Mouse (Mus musculus) heart, embryonic 13.5 days (tissue): ENCODE data around the gene Fgfr2. TPM values are rescaled to one million over a fixed set of nuclear protein-coding genes. Genes with fewer than 3 reads are reported as not detected.

Experiments
- ATAC-seq: fragments of 200-750 bp; cut with Nextera tagmentation; 2 replicates; pipeline ENCODE4 v1.8.0; 2017; ENCODE audit warnings: moderate TSS enrichment; ENCODE audit not compliant: insufficient number of reproducible peaks, low FRiP score, low TSS enrichment; ENCODE audit errors: extremely low read depth
- H3K27ac ChIP-seq: fragments of 300-500 bp; sonication (generic); replicated peaks from 2 replicates; pipeline ENCODE4 v1.5.1; 2015; ENCODE audit warnings: moderate library complexity, mild to moderate bottlenecking, inconsistent platforms
- H3K27me3 ChIP-seq: fragments of 300-500 bp; sonication (generic); replicated peaks from 2 replicates; pipeline ENCODE4 v1.6.1; 2015; ENCODE audit warnings: mild to moderate bottlenecking, inconsistent platforms
- H3K36me3 ChIP-seq: fragments of 300-500 bp; sonication (generic); 2 replicates; pipeline ENCODE4 v1.6.1; 2015; ENCODE audit warnings: mild to moderate bottlenecking, inconsistent platforms
- H3K4me1 ChIP-seq: fragments of 300-500 bp; sonication (generic); 2 replicates; pipeline ENCODE4 v1.6.1; 2015; ENCODE audit warnings: inconsistent platforms
- H3K4me2 ChIP-seq: fragments of 300-500 bp; sonication (generic); 2 replicates; pipeline ENCODE4 v1.6.1; 2015; ENCODE audit warnings: inconsistent platforms, mild to moderate bottlenecking, moderate library complexity
- H3K4me3 ChIP-seq: fragments of 300-500 bp; sonication (generic); 2 replicates; pipeline ENCODE4 v1.5.1; 2015; ENCODE audit warnings: moderate library complexity, mild to moderate bottlenecking, inconsistent platforms
- H3K9ac ChIP-seq: fragments of 300-500 bp; sonication (generic); 2 replicates; pipeline ENCODE4 v1.6.1; 2015; ENCODE audit warnings: inconsistent platforms, mild to moderate bottlenecking, moderate library complexity
- H3K9me3 ChIP-seq: fragments of 300-500 bp; sonication (generic); 2 replicates; pipeline ENCODE4 v1.6.1; 2016; ENCODE audit warnings: inconsistent platforms
- WGBS: fragments of 180-500 bp; shearing (Covaris S2); methylation state at CpG from one replicate; pipeline ENCODE4 v1.1.7; 2015; ENCODE audit warnings: mixed read lengths; 5-methylcytosine and 5-hydroxymethylcytosine counted together
- polyA plus RNA-seq: library from polyadenylated mRNA; unstranded; fragments of >200 nt; fragmentation: Nextera tagmentation; extraction: Ambion mirVana; gene quantifications from 2 replicates; pipeline ENCODE4 v1.2.1, GENCODE M21; 2015

Fgfr2 gene
- polyA plus RNA-seq, 1 experiment from 2014 or later, result 22.5 TPM

GRCm38 (mm10) chr7:130734195-130734787, 2388.9 kb downstream of the Fgfr2 start:
- Histone ChIP-seq H3K4me3 (no peak overlapping the region), H3K4me1 (peaks cover 14% of the 10 kb centered on the region), H3K27ac (no peak overlapping the region), H3K27me3 (no peaks in the 10 kb centered on the region), H3K9ac (no peak overlapping the region), H3K36me3 (peaks cover 93% of the 10 kb centered on the region), H3K4me2 (no peak overlapping the region), H3K9me3 (no peaks in the 10 kb centered on the region)
- ATAC-seq, result no peak
- 94% methylated on average over 2 of the region's 2 CpGs for WGBS

- H3K4me3 ChIP-seq, result no peak overlapping the region
- no peak overlapping the region for H3K4me2 ChIP-seq
- no peaks in the 10 kb centered on the region for H3K9me3 ChIP-seq
- 91% methylated on average over 8 of the region's 8 CpGs for WGBS
- no peak for ATAC-seq
- peaks cover 93% of the 10 kb centered on the region for H3K36me3 ChIP-seq
- H3K27me3 ChIP-seq, result no peaks in the 10 kb centered on the region
- H3K9ac ChIP-seq, result no peak overlapping the region
- H3K4me1 ChIP-seq, result peaks cover 13% of the 10 kb centered on the region
- H3K27ac ChIP-seq, result no peak overlapping the region
Observed at GRCm38 (mm10) chr7:130733423-130733822, 2389.7 kb downstream of the Fgfr2 start.

DNA sequence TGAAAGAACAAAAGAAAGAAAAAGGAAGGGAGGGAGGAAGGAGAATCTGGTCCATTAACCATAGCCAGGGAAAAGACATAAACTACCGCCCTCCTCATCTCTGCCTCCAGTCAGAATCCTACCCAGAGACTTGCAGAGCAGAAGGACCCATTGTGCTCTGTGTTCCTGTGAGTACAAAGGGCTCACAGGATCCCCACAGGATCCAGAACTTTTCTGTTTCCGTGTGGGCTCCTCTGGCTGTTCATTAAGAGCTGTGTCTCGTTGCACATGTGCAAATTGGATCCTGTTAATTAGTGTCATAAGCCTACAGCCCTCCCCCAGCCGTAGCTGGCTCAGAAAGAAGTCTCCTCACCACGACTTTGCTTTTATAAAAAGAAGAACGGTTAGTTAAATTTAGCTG, 2390.2 kb downstream of the Fgfr2 start:
- H3K27ac ChIP-seq, result no peak overlapping the region
- H3K9ac ChIP-seq, result no peak overlapping the region
- WGBS, result 79% methylated on average over 6 of the region's 6 CpGs
- no peak overlapping the region for H3K4me2 ChIP-seq
- no peak overlapping the region for H3K4me3 ChIP-seq
- H3K27me3 ChIP-seq, result no peaks in the 10 kb centered on the region
- H3K9me3 ChIP-seq, result no peaks in the 10 kb centered on the region
- peaks cover 93% of the 10 kb centered on the region for H3K36me3 ChIP-seq
- ATAC-seq, result no peak
- H3K4me1 ChIP-seq, result peaks cover 8% of the 10 kb centered on the region; the same call in 1 of the 2 replicates

- Histone ChIP-seq H3K27ac (no peak overlapping the region), H3K36me3 (peaks cover 85% of the 10 kb centered on the region), H3K9me3 (no peaks in the 10 kb centered on the region), H3K9ac (no peak overlapping the region), H3K4me3 (no peak overlapping the region), H3K4me1 (peaks cover 16% of the 10 kb centered on the region), H3K27me3 (no peaks in the 10 kb centered on the region), H3K4me2 (no peak overlapping the region)
- no peak for ATAC-seq
- 81% methylated on average over 7 of the region's 7 CpGs for WGBS
Observed at GRCm38 (mm10) chr7:130731792-130732191, 2391.4 kb downstream of the Fgfr2 start.

DNA sequence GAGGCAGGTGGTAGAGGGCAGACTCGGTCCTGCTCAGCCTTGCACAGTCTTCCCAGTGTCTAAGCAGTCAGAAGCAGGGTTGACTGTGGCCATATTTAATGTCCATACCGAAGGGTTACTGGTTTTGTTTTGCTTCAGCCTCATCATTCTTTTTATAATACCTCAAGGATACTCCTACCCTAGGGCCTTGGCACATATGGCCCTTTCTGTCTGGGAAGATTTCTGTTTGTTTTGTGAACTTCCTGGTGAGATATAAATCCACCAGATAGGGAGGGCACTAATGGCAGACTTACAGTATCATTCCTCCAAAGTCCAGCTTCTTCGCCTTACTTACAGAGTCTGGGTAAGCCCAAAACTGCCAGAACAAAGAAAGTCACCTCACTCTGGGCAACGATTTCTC, 2395.6 kb downstream of the Fgfr2 start:
- no peak overlapping the region for H3K9ac ChIP-seq
- H3K36me3 ChIP-seq, result peaks cover 71% of the 10 kb centered on the region
- 77% methylated on average over 4 of the region's 4 CpGs for WGBS
- peak overlapping the region; percentile 55 for H3K27ac ChIP-seq
- peaks cover 31% of the 10 kb centered on the region for H3K4me1 ChIP-seq
- H3K9me3 ChIP-seq, result no peaks in the 10 kb centered on the region
- H3K4me3 ChIP-seq, result no peak overlapping the region
- no peaks in the 10 kb centered on the region for H3K27me3 ChIP-seq
- no peak for ATAC-seq
- H3K4me2 ChIP-seq, result peak overlapping the region; percentile 12; the same call in 1 of the 2 replicates

DNA sequence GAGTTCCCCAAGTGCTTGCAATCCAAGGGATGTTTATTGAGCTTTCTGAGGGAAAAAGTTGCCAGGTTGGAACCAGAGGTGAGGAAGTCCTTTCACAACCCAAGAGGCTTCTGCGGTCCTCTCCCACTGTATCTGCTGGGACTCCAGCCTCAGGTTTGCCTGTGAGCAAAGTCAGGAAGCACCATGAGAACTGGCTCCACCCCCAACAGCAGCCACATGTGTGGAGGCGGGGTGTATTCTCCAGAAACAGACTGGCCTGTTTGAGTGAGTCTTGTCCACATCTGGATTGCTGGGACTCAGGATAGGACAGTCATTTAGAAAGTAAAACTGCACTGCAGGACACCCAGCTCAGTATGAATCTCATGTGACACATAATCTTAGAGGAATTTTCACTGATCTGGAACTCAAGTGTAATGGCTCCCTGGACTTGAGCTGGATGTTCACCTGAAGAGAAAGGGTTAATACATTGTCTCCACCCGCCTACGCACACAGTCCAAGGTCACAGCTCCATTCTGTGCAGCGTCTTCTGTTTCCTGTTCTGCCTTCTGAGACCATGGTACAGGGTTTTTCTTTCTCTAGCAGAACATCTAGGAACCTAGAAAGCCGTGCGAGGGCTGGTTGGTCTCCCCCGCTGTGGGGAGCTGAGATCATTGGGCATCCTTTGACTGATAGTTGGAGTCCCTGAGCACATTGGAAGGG, 2396.3 kb downstream of the Fgfr2 start:
- 43% methylated on average over 8 of the region's 8 CpGs for WGBS
- H3K9me3 ChIP-seq, result no peaks in the 10 kb centered on the region
- peak overlapping the region; percentile 55 for H3K27ac ChIP-seq
- no peak for ATAC-seq
- H3K36me3 ChIP-seq, result peaks cover 72% of the 10 kb centered on the region
- 0 out of 2 replicates have a peak overlapping the region, but pooled peaks have one; percentile 1 for H3K4me3 ChIP-seq
- peak overlapping the region; percentile 12; the same call in 1 of the 2 replicates for H3K4me2 ChIP-seq
- no peaks in the 10 kb centered on the region for H3K27me3 ChIP-seq
- H3K9ac ChIP-seq, result no peak overlapping the region
- peaks cover 38% of the 10 kb centered on the region for H3K4me1 ChIP-seq

DNA sequence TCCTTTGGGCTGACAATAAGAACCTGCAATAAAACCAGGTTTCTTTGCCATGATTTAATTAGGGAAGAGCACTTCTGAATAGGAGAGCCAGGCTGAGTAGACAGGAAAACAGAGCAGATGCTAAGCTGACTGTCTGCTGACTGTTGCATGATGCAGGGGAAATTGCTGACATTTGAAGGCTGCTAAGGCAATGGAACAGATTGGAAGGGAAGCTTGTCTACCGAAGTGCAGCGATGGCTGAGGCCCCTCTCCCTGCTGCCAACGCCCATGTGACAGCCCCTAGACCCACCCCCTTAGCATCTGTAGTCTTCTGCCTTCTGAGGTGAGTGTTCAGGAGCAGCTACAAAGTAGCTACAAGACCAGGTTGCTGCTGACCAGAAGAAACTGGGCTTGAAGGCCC, 2397.0 kb downstream of the Fgfr2 start:
- Histone ChIP-seq H3K36me3 (peaks cover 70% of the 10 kb centered on the region), H3K27ac (peak overlapping the region; percentile 55), H3K4me1 (peaks cover 44% of the 10 kb centered on the region), H3K27me3 (no peaks in the 10 kb centered on the region), H3K9me3 (no peaks in the 10 kb centered on the region), H3K9ac (no peak overlapping the region), H3K4me2 (no peak overlapping the region), H3K4me3 (no peak overlapping the region)
- no peak for ATAC-seq
- WGBS, result 45% methylated on average over 3 of the region's 3 CpGs

DNA sequence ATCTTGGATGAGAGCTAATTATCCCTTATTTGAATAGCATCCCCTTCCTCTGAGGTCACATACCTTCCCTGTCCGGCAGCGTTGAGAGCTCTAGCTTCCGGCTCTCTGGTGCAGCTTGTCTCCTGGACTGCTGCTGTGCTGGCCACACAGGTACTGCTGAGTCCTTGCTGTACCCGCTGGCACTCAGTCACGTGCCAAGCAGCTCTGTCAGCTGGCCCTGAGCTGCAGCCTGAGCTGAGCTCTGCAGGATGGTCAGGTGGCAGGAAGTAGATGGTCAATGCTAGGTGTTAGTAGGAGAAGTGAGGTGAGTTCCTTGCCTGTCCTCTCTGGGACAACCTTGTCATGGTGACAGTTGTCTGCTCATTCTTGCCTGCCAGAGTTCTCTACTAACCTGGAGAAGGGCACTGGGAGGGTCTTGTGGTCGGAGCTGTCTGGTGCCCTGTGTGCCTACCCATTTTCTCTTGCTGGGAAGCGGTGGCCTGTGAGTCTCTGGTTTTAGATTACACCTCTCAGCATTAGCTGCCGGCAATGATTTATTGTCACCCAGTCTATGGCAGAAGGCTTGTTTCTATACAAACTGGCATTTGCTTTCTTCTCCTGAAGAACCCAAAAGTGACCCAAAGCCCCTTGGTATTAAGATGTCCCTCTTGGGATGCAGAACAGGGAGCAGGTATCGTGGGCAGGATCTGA, 2402.4 kb downstream of the Fgfr2 start:
- Histone ChIP-seq H3K4me2 (no peak overlapping the region), H3K36me3 (peaks cover 71% of the 10 kb centered on the region), H3K4me3 (no peak overlapping the region), H3K27me3 (no peaks in the 10 kb centered on the region), H3K27ac (peak overlapping the region; percentile 65), H3K9ac (no peak overlapping the region), H3K4me1 (peaks cover 40% of the 10 kb centered on the region), H3K9me3 (no peaks in the 10 kb centered on the region)
- 73% methylated on average over 9 of the region's 9 CpGs for WGBS
- no peak for ATAC-seq

DNA sequence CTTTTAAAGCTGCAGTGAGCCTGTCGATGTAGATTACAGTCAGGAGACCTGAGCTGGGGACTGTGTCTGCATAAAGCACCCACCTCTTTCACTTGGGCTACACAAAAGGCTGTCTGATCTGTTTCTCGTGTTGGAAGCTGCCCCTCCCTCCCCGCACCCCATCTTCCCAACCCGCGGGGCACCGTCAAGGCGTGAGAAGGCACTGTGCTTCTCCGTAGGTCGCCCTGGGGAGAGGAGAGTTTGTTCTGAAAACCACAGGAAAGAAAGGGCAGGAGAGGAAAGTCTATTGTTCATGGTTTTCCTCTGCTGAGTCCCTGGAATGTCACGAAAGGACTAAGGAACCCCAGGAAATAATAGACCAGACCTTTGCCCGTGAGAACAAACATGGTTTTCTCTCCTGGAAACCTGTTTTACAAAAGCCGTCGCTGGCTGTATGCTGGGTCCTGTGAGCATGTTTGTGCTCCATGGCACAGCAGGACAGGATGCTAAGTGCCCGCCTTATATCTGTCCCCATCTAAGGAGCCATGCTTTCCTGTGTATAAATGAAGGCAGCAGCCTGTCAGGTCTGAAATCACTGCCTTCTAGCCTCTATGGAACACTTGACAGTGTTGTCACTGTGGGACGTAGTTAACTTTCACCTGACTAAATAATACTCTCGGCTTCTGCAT, 2403.1 kb downstream of the Fgfr2 start:
- peaks cover 37% of the 10 kb centered on the region for H3K4me1 ChIP-seq
- H3K9me3 ChIP-seq, result no peaks in the 10 kb centered on the region
- peak overlapping the region; percentile 48; the same call in 1 of the 2 replicates for H3K9ac ChIP-seq
- H3K27me3 ChIP-seq, result no peaks in the 10 kb centered on the region
- H3K4me2 ChIP-seq, result no peak overlapping the region
- peaks cover 67% of the 10 kb centered on the region for H3K36me3 ChIP-seq
- no peak overlapping the region for H3K4me3 ChIP-seq
- WGBS, result 39% methylated on average over 16 of the region's 16 CpGs
- no peak for ATAC-seq
- peak overlapping the region; percentile 65 for H3K27ac ChIP-seq

DNA sequence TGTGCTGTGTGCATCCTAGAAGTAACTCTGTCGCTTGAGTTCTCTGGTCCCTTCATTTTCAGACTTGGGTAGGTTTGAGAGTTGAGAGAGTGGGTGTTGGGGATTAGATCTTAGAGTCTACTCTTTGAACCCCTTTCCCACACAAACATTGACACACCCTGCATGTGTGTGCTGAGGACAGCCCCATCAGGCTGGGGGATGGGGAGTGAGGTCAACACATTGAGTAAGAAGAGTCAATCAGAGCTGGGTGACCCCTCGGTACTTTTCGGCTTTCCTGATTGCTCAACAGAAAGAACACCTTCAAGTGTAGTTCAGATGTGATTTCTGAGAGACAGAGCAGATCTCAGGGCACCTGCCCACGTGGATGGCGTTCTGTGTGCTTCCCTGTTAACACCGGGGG, 2406.2 kb downstream of the Fgfr2 start:
- Histone ChIP-seq H3K36me3 (peaks cover 46% of the 10 kb centered on the region), H3K9ac (no peak overlapping the region), H3K4me1 (peaks cover 43% of the 10 kb centered on the region), H3K4me3 (no peak overlapping the region), H3K4me2 (no peak overlapping the region), H3K27me3 (no peaks in the 10 kb centered on the region), H3K27ac (no peak overlapping the region), H3K9me3 (no peaks in the 10 kb centered on the region)
- no peak for ATAC-seq
- whole genome bisulfite sequencing, result 89% methylated on average over 6 of the region's 6 CpGs

GRCm38 (mm10) chr7:130716341-130716740, 2406.8 kb downstream of the Fgfr2 start:
- no peak overlapping the region for H3K4me3 ChIP-seq
- H3K36me3 ChIP-seq, result peaks cover 40% of the 10 kb centered on the region
- no peak for ATAC-seq
- no peak overlapping the region for H3K27ac ChIP-seq
- no peaks in the 10 kb centered on the region for H3K9me3 ChIP-seq
- no peaks in the 10 kb centered on the region for H3K27me3 ChIP-seq
- no peak overlapping the region for H3K4me2 ChIP-seq
- no peak overlapping the region for H3K9ac ChIP-seq
- 86% methylated on average over 4 of the region's 4 CpGs for WGBS
- H3K4me1 ChIP-seq, result peaks cover 38% of the 10 kb centered on the region
